Mouse (Mus musculus) forebrain, embryonic 10.5 days (tissue): ENCODE measurements around the gene Asphd1. TPM values are rescaled to one million over a fixed set of nuclear protein-coding genes. Genes with fewer than 3 reads are reported as not detected.
"Not testable (repeated sequence)": the region's sequence is repeated elsewhere in the genome, so short reads cannot be mapped to it uniquely, and the experiment has no call there.

Experiments used
- DNase-seq: peaks from one replicate; pipeline ENCODE4 v3.0.0-alpha.2; 2017; ENCODE audit warnings: low spot score; ENCODE audit errors: extremely low spot score
- H3K27ac ChIP-seq: fragments of 300-500 bp; sonication (generic); 2 replicates; pipeline ENCODE4 v1.5.1; 2016; ENCODE audit warnings: mild to moderate bottlenecking
- H3K27me3 ChIP-seq: fragments of 300-500 bp; sonication (generic); 2 replicates; pipeline ENCODE4 v1.6.1; 2016; ENCODE audit warnings: mild to moderate bottlenecking; ENCODE audit not compliant: poor library complexity, severe bottlenecking
- H3K36me3 ChIP-seq: fragments of 300-500 bp; sonication (generic); replicated peaks from 2 replicates; pipeline ENCODE4 v1.6.1; 2016; ENCODE audit warnings: mild to moderate bottlenecking, moderate library complexity
- H3K4me1 ChIP-seq: fragments of 300-500 bp; sonication (generic); 2 replicates; pipeline ENCODE4 v1.6.1; 2016
- H3K4me3 ChIP-seq: fragments of 300-500 bp; sonication (generic); 2 replicates; pipeline ENCODE4 v1.5.1; 2016; ENCODE audit warnings: mild to moderate bottlenecking, moderate library complexity
- H3K9me3 ChIP-seq: fragments of 300-500 bp; sonication (generic); 2 replicates; pipeline ENCODE4 v1.6.1; 2016; ENCODE audit warnings: mild to moderate bottlenecking, moderate library complexity
- WGBS: fragments of 180-500 bp; shearing (Covaris S2); methylation state at CpG from one replicate; pipeline ENCODE4 v1.1.7; 2016; 5-methylcytosine and 5-hydroxymethylcytosine counted together
- polyA plus RNA-seq: library from polyadenylated mRNA; unstranded; fragments of >200 nt; fragmentation: Nextera tagmentation; extraction: Ambion mirVana; gene quantifications from 2 replicates; pipeline ENCODE4 v1.2.1, GENCODE M21; 2016

Gene Asphd1
- polyA plus RNA-seq, 1 experiment from 2014 or later = 0.21 TPM

- H3K36me3 ChIP-seq = no peaks in the 10 kb centered on the region
- H3K4me1 ChIP-seq = peaks cover 3% of the 10 kb centered on the region; the same call in 1 of the 2 replicates
- H3K9me3 ChIP-seq = no peaks in the 10 kb centered on the region
- no peaks in the 10 kb centered on the region for H3K27me3 ChIP-seq
- WGBS = 93% methylated on average over 3 of the region's 3 CpGs
- no peak overlapping the region for H3K27ac ChIP-seq
- no peak overlapping the region for H3K4me3 ChIP-seq
- DNase-seq = no peak
Observed at GRCm38 (mm10) chr7:126914844-126915243, 34.5 kb downstream of the Asphd1 start.

DNA sequence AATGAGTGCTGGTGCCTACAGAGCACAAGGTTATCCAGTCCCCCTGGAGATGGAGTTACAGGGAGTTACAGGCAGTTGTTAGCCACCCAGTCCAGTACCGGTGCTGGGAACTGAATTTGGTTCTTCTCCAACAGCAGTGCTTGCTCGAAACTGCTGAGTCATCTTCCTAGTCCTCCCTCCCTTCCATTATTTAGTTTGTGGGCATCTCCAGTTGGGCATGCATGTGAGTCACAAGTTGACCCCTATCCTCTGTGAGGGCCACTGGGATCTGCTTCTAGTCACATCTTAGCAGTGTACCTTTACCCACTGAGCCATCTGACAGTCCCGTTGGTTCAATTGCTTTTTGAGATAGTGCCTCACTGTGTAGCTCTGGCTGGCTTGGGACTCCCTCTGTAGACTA, 43.8 kb downstream of the Asphd1 start:
- Histone ChIP-seq H3K36me3 (no peaks in the 10 kb centered on the region), H3K27ac (no peak overlapping the region), H3K4me3 (no peak overlapping the region), H3K27me3 (no peaks in the 10 kb centered on the region), H3K4me1 (no peaks in the 10 kb centered on the region), H3K9me3 (no peaks in the 10 kb centered on the region)
- WGBS = 78% methylated on average over 3 of the region's 3 CpGs
- no peak for DNase-seq

DNA sequence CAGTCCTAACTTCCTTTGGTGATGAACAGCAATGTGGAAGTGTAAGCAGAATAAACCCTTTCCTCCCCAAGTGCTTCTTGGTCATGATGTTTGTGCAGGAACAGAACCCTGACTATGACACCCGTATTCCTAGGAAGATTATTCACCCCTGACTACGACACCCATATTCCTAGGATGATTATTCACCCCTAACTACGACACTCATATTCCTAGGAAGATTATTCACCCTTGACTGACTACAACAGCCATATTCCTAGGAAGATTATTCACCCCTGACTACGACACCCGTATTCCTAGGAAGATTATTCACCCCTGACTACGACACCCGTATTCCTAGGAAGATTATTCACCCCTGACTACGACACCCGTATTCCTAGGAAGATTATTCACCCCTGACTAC, 49.6 kb downstream of the Asphd1 start:
- WGBS = 93% methylated on average over 8 of the region's 9 CpGs
- not testable (repeated sequence) for H3K9me3 ChIP-seq

GRCm38 (mm10) chr7:126898102-126898990, 51.0 kb downstream of the Asphd1 start:
- Histone ChIP-seq H3K27me3 (no peaks in the 10 kb centered on the region), H3K4me1 (peaks cover 23% of the 10 kb centered on the region), H3K36me3 (no peaks in the 10 kb centered on the region), H3K4me3 (peak overlapping the region; percentile 70), H3K9me3 (no peaks in the 10 kb centered on the region), H3K27ac (peak overlapping the region; percentile 90)
- peak; percentile 98 for DNase-seq
- WGBS = 12% methylated on average over 37 of the region's 37 CpGs

More for the DNA sequence above, 49.6 kb downstream of the Asphd1 start:
- not testable (repeated sequence) for H3K27ac ChIP-seq, H3K36me3 ChIP-seq, H3K4me3 ChIP-seq, H3K27me3 ChIP-seq, DNase-seq
- H3K4me1 ChIP-seq = peaks cover 23% of the 10 kb centered on the region

DNA sequence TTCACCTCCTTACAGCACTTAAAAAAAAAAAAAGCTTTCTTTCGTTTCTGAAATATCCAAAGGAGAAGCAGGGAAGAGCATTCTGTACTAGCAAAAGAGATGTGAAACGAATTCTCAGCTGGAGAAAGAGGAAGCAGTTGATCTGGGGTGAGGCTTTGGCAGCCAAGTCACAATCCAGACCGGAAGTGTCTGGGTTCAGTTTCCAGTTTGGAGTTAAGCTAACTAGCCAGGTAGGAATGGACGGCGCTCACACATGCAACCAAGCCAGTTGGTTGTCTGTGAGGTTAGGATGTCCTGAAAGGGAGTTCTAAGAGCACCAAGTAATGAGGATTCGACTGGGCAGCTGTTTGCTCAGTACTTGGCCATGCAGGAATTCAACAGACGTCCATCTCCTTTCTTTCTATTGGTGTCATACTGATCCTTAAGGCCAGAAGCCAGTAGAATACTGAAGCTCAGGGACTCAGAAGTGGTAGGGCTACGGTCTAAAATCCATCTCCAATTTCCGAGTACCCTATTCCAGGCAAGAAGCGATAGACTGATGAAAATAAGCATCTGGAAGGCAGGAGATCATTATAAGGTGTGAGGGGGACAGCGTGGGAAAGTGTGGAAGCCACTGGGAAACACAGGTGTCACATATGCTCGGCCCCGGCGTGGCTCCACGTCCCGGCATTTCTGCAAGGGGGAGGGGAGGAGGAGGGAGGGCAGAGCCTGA, 51.8 kb downstream of the Asphd1 start:
- DNase-seq = no peak
- Histone ChIP-seq H3K9me3 (no peaks in the 10 kb centered on the region), H3K27me3 (no peaks in the 10 kb centered on the region), H3K4me3 (peak overlapping the region; percentile 70), H3K4me1 (peaks cover 23% of the 10 kb centered on the region), H3K27ac (peak overlapping the region; percentile 90), H3K36me3 (no peaks in the 10 kb centered on the region)
- WGBS = 26% methylated on average over 16 of the region's 16 CpGs

DNA sequence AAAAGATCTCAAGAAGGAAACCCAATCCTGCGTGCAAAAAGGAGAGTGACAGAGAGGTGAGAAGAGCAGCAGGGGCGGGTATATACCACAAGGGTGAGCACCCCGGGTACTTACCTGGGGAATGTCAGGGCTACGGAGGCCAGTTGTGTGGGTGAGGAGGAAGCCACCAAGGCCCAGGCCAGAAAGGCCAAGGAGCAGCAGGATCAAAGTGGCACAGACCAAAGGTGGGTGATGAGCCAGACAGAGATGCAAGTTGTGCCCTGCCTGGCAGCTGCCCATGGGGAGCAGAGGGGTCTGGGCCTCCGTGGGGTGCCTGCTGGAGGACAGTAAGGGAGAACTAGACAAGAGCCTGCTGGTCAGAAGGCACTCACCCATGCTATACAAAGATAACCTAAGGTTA, 52.5 kb downstream of the Asphd1 start:
- H3K36me3 ChIP-seq = peaks cover under 1% of the 10 kb centered on the region; the same call in 1 of the 2 replicates
- 81% methylated on average over 5 of the region's 5 CpGs for WGBS
- H3K9me3 ChIP-seq = no peaks in the 10 kb centered on the region
- no peak for DNase-seq
- peaks cover 23% of the 10 kb centered on the region for H3K4me1 ChIP-seq
- H3K4me3 ChIP-seq = peak overlapping the region; percentile 16; the same call in 1 of the 2 replicates
- H3K27ac ChIP-seq = 0 out of 2 replicates have a peak overlapping the region, but pooled peaks have one; percentile 30
- no peaks in the 10 kb centered on the region for H3K27me3 ChIP-seq

Other genes with a start within 250 kb of the Asphd1 start
- gene Coro1a, start 241.8 kb downstream of the Asphd1 start, polyA plus RNA-seq = 33.6 and 40.3 TPM in 2 replicates
- 54.4 and 55.7 TPM in 2 replicates for gene Mapk3, start 190.0 kb downstream of the Asphd1 start, polyA plus RNA-seq
- 0.77 and 0.98 TPM in 2 replicates for gene Gdpd3, start 183.2 kb downstream of the Asphd1 start, polyA plus RNA-seq
- gene Ypel3, start 172.6 kb downstream of the Asphd1 start, polyA plus RNA-seq = 28.9 and 35.0 TPM in 2 replicates
- 0.32 and 0.61 TPM in 2 replicates for gene Tbx6, start 168.1 kb downstream of the Asphd1 start, polyA plus RNA-seq
- 413 and 423 TPM in 2 replicates for gene Ppp4c, start 157.1 kb downstream of the Asphd1 start, polyA plus RNA-seq
- gene Fam57b, start 151.9 kb downstream of the Asphd1 start, polyA plus RNA-seq = 2.6 and 2.9 TPM in 2 replicates
- gene 4930451I11Rik, start 117.9 kb downstream of the Asphd1 start, polyA plus RNA-seq = not detected in 2 replicates
- gene Doc2a, start 102.2 kb downstream of the Asphd1 start, polyA plus RNA-seq = 9.8 and 10.1 TPM in 2 replicates
- 57.4 and 65.2 TPM in 2 replicates for gene Hirip3, start 87.6 kb downstream of the Asphd1 start, polyA plus RNA-seq
- 110 and 117 TPM in 2 replicates for gene Ino80e, start 87.2 kb downstream of the Asphd1 start, polyA plus RNA-seq
- 54.0 and 54.1 TPM in 2 replicates for gene Taok2, start 64.9 kb downstream of the Asphd1 start, polyA plus RNA-seq
- gene Tmem219, start 26.7 kb downstream of the Asphd1 start, polyA plus RNA-seq = 22.2 and 24.9 TPM in 2 replicates
- 17.5 and 18.0 TPM in 2 replicates for gene Kctd13, start 20.7 kb downstream of the Asphd1 start, polyA plus RNA-seq
- gene Sez6l2, start 981 bp upstream of the Asphd1 start, polyA plus RNA-seq = 0.72 and 1.2 TPM in 2 replicates
- 84.6 and 85.7 TPM in 2 replicates for gene Cdipt, start 26.3 kb upstream of the Asphd1 start, polyA plus RNA-seq
- 0.72 and 1.0 TPM in 2 replicates for gene Cdiptos, start 26.5 kb upstream of the Asphd1 start, polyA plus RNA-seq
- gene Mvp, start 65.0 kb upstream of the Asphd1 start, polyA plus RNA-seq = 3.3 TPM in 2 replicates
- not detected in 2 replicates for gene Pagr1b, start 66.9 kb upstream of the Asphd1 start, polyA plus RNA-seq
- gene Pagr1a, start 67.8 kb upstream of the Asphd1 start, polyA plus RNA-seq = 92.7 and 121 TPM in 2 replicates
- gene Gm42742, start 71.5 kb upstream of the Asphd1 start, polyA plus RNA-seq = 32.6 and 46.7 TPM in 2 replicates
- 3.5 and 4.0 TPM in 2 replicates for gene Prrt2, start 71.6 kb upstream of the Asphd1 start, polyA plus RNA-seq
- gene Maz, start 77.5 kb upstream of the Asphd1 start, polyA plus RNA-seq = 60.2 and 65.7 TPM in 2 replicates
- gene Kif22, start 92.9 kb upstream of the Asphd1 start, polyA plus RNA-seq = 223 and 226 TPM in 2 replicates
- not detected in 2 replicates for gene Zg16, start 137.7 kb upstream of the Asphd1 start, polyA plus RNA-seq
- gene AI467606, start 141.8 kb upstream of the Asphd1 start, polyA plus RNA-seq = 0.74 TPM in 2 replicates
- 11.3 and 12.3 TPM in 2 replicates for gene Qprt, start 172.6 kb upstream of the Asphd1 start, polyA plus RNA-seq
- gene Spn, start 188.2 kb upstream of the Asphd1 start, polyA plus RNA-seq = 0.07 and 0.10 TPM in 2 replicates
- 111 and 114 TPM in 2 replicates for gene Cd2bp2, start 246.5 kb upstream of the Asphd1 start, polyA plus RNA-seq